Mouse (Mus musculus) CH12.LX (cell line): ENCODE data around the gene Sox11. TPM values are rescaled to one million over a fixed set of nuclear protein-coding genes. Genes with fewer than 3 reads are reported as not detected.

Source experiments
- DNase-seq: peaks from one replicate; pipeline ENCODE4 v3.0.0-alpha.2; 2013; ENCODE audit errors: extremely low read depth
- H3K27ac ChIP-seq: 2 replicates; pipeline ENCODE4 v1.5.1; 2012; ENCODE audit warnings: low read depth, mild to moderate bottlenecking, control low read depth, moderate library complexity; ENCODE audit not compliant: insufficient read depth
- H3K27me3 ChIP-seq: replicated peaks from 2 replicates; pipeline ENCODE3; 2012; ENCODE audit warnings: inconsistent platforms
- H3K36me3 ChIP-seq, 2 experiments: replicated peaks in 1 of 2; 2 replicates each; pipeline versions ENCODE3 to v1.6.1; 2012; ENCODE audit warnings: inconsistent platforms in 1 of 2, low read length in 1 of 2, mild to moderate bottlenecking in 1 of 2, mixed read lengths in 1 of 2, moderate library complexity in 1 of 2; ENCODE audit not compliant: control insufficient read depth in 1 of 2, insufficient read depth in 1 of 2
- H3K4me1 ChIP-seq, 2 experiments: 2 replicates each; pipeline ENCODE4 v1.6.1; 2012; ENCODE audit warnings: inconsistent platforms in 1 of 2, moderate library complexity in 1 of 2; ENCODE audit not compliant: insufficient read depth in 2 of 2, control insufficient read depth in 1 of 2
- H3K4me2 ChIP-seq: 2 replicates; pipeline ENCODE4 v1.6.1; 2012; ENCODE audit warnings: low read depth, mild to moderate bottlenecking, control low read depth; ENCODE audit not compliant: poor library complexity, insufficient read depth, severe bottlenecking
- H3K4me3 ChIP-seq, 3 experiments: fragments of 150-350 bp in 1 of 3; sonication (generic) in 1 of 3; replicated peaks in 1 of 3; 2 replicates each; pipeline versions ENCODE3 to v1.5.1; 2011 to 2012; ENCODE audit warnings: low read depth in 2 of 3, low read length in 2 of 3, mild to moderate bottlenecking in 2 of 3, moderate library complexity in 2 of 3, control low read depth in 1 of 3, improper control_type of control experiment in 1 of 3, inconsistent platforms in 1 of 3, mixed read lengths in 1 of 3; ENCODE audit not compliant: poor library complexity in 1 of 3
- H3K79me2 ChIP-seq: replicated peaks from 2 replicates; pipeline ENCODE4 v1.6.1; 2012; ENCODE audit warnings: mild to moderate bottlenecking, moderate library complexity; ENCODE audit not compliant: control insufficient read depth, poor library complexity, insufficient read depth, severe bottlenecking; ENCODE audit errors: extremely low read depth
- H3K9ac ChIP-seq: 2 replicates; pipeline ENCODE4 v1.6.1; 2012; ENCODE audit warnings: low read depth, mild to moderate bottlenecking, control low read depth, moderate library complexity; ENCODE audit not compliant: insufficient read depth
- H3K9me3 ChIP-seq: replicated peaks from 2 replicates; pipeline ENCODE3; 2012; ENCODE audit warnings: low read length, inconsistent platforms, mixed read lengths
- BHLHE40 ChIP-seq: IDR thresholded peaks from 2 replicates; pipeline ENCODE4 v1.6.1; 2011; ENCODE audit warnings: mild to moderate bottlenecking, low read depth, low read length, improper control_type of control experiment
- CHD1 ChIP-seq: IDR thresholded peaks from 2 replicates; pipeline ENCODE4 v1.6.1; 2012; ENCODE audit warnings: low read depth, low read length, improper control_type of control experiment, inconsistent platforms
- E2F4 ChIP-seq: IDR thresholded peaks from 2 replicates; pipeline ENCODE4 v1.6.1; 2011; ENCODE audit warnings: low read depth, low read length, improper control_type of control experiment; ENCODE audit not compliant: insufficient replicate concordance
- ELF1 ChIP-seq: IDR thresholded peaks from 2 replicates; pipeline ENCODE4 v1.6.1; 2014; ENCODE audit warnings: low read depth, mild to moderate bottlenecking, inconsistent platforms, low read length, improper control_type of control experiment
- EP300 ChIP-seq: IDR thresholded peaks from 2 replicates; pipeline ENCODE4 v1.6.1; 2011; ENCODE audit warnings: low read length, improper control_type of control experiment
- ETS1 ChIP-seq: conservative IDR thresholded peaks from 2 replicates; pipeline ENCODE4 v1.6.1; 2012; ENCODE audit warnings: low read depth, mild to moderate bottlenecking, inconsistent platforms, low read length, improper control_type of control experiment, moderate library complexity
- GABPA ChIP-seq: IDR thresholded peaks from 2 replicates; pipeline ENCODE4 v1.6.1; 2012; ENCODE audit warnings: low read depth, low read length, improper control_type of control experiment, inconsistent platforms; ENCODE audit not compliant: insufficient replicate concordance
- HCFC1 ChIP-seq: IDR thresholded peaks from 2 replicates; pipeline ENCODE4 v1.6.1; 2012; ENCODE audit warnings: low read depth, mild to moderate bottlenecking, inconsistent platforms, low read length, improper control_type of control experiment
- JUN ChIP-seq: IDR thresholded peaks from 2 replicates; pipeline ENCODE4 v1.6.1; 2011; ENCODE audit warnings: low read depth, mild to moderate bottlenecking, low read length, improper control_type of control experiment, moderate library complexity; ENCODE audit not compliant: insufficient read depth
- JUND ChIP-seq: conservative IDR thresholded peaks from 2 replicates; pipeline ENCODE4 v1.6.1; 2011; ENCODE audit warnings: low read depth, low read length, improper control_type of control experiment
- MAFK ChIP-seq: IDR thresholded peaks from 2 replicates; pipeline ENCODE4 v1.6.1; 2011; ENCODE audit warnings: low read length, improper control_type of control experiment; ENCODE audit not compliant: insufficient replicate concordance
- MAX ChIP-seq: IDR thresholded peaks from 2 replicates; pipeline ENCODE4 v1.6.1; 2011; ENCODE audit warnings: low read length, improper control_type of control experiment
- MAZ ChIP-seq: IDR thresholded peaks from 2 replicates; pipeline ENCODE4 v1.6.1; 2012; ENCODE audit warnings: low read depth, mild to moderate bottlenecking, inconsistent platforms, low read length, improper control_type of control experiment, moderate library complexity
- MEF2A ChIP-seq: IDR thresholded peaks from 2 replicates; pipeline ENCODE4 v1.6.1; 2014; ENCODE audit warnings: low read depth, mild to moderate bottlenecking, inconsistent platforms, low read length, improper control_type of control experiment, borderline replicate concordance
- MXI1 ChIP-seq: IDR thresholded peaks from 2 replicates; pipeline ENCODE4 v1.6.1; 2011; ENCODE audit warnings: mild to moderate bottlenecking, low read depth, low read length, improper control_type of control experiment
- NELFE ChIP-seq: IDR thresholded peaks from 2 replicates; pipeline ENCODE4 v1.6.1; 2011; ENCODE audit warnings: low read depth, low read length, improper control_type of control experiment
- POLR2A ChIP-seq: IDR thresholded peaks from 2 replicates; pipeline ENCODE4 v1.6.1; 2011; ENCODE audit warnings: low read depth, mild to moderate bottlenecking, improper control_type of control experiment, low read length
- SIN3A ChIP-seq: IDR thresholded peaks from 2 replicates; pipeline ENCODE4 v1.6.1; 2012; ENCODE audit warnings: low read length, improper control_type of control experiment, inconsistent platforms
- SMC3 ChIP-seq: IDR thresholded peaks from 2 replicates; pipeline ENCODE4 v1.6.1; 2011; ENCODE audit warnings: low read depth, low read length, improper control_type of control experiment
- TBP ChIP-seq: conservative IDR thresholded peaks from 2 replicates; pipeline ENCODE4 v1.6.1; 2011; ENCODE audit warnings: low read depth, low read length, improper control_type of control experiment
- TCF12 ChIP-seq: IDR thresholded peaks from 2 replicates; pipeline ENCODE4 v1.6.1; 2014; ENCODE audit warnings: low read depth, mild to moderate bottlenecking, inconsistent platforms, low read length, improper control_type of control experiment
- USF1 ChIP-seq: IDR thresholded peaks from 2 replicates; pipeline ENCODE4 v1.6.1; 2014; ENCODE audit warnings: low read depth, mild to moderate bottlenecking, inconsistent platforms, low read length, improper control_type of control experiment
- ZC3H11A ChIP-seq: IDR thresholded peaks from 2 replicates; pipeline ENCODE4 v1.6.1; 2012; ENCODE audit warnings: low read depth, mild to moderate bottlenecking, inconsistent platforms, low read length, improper control_type of control experiment
- ZMIZ1 ChIP-seq: IDR thresholded peaks from 2 replicates; pipeline ENCODE4 v1.6.1; 2012; ENCODE audit warnings: low read depth, mild to moderate bottlenecking, inconsistent platforms, low read length, improper control_type of control experiment
- dilution Hi-C: fragments of 300-500 bp; cut with MboI; formaldehyde crosslinking; loops from 2 replicates; pipeline ENCODE4 v1.14.3; 2020; ENCODE audit warnings: low sequenced_read_pairs; ENCODE audit not compliant: extremely low pct_unique_long_range_greater_than_20kb, extremely low pct_ligation_motif_present
- in situ Hi-C: fragments of 300-500 bp; cut with MboI; formaldehyde crosslinking; loops from 3 replicates; pipeline ENCODE4 v1.14.3; 2019; ENCODE audit warnings: low sequenced_read_pairs, low pct_ligation_motif_present, low pct_unique_long_range_greater_than_20kb, mixed read lengths
- polyA plus RNA-seq: library from polyadenylated mRNA; unstranded; fragments of >175 nt; gene quantifications from 2 replicates; pipeline ENCODE4 v1.2.1, GENCODE M21; 2012; ENCODE audit warnings: low read depth; ENCODE audit not compliant: insufficient read length
- total RNA-seq, 2 experiments: library from RNA; depleted of rRNA; stranded (reverse); fragments of 300-350 nt in 1 of 2; fragments of >200 nt in 1 of 2; gene quantifications; 2 replicates each; pipeline ENCODE4 v1.2.3; 2012 to 2014

Sox11 gene
- total and polyA plus RNA-seq, 3 experiments: not detected

DNA sequence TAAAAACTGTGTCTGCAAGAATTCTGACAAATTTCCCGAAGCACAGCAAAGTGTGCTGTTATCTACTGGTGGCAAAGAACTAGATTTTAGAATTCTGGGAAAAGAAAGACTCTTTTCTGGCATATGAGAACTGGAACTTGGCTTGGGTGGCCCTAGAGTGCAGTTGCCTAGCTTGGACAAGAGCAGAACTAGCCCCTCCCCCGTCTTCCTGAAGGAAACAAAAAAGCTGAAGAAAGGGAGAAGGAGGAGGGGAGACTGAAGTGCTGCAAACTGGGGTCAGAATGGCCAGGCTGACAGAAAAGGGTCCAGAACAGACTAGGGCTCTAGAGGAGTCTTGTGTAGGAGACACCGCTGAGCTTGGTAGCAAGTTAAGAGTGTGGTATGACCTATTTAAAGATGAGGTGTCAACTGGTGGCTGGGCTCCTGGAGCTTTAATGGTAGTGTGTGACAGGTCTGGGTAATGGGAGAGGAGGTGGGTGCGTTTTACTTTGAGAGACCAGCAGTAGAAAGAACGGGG lies 31.0 kb downstream of the Sox11 start:
- no peaks in the 10 kb centered on the region for H3K27me3 ChIP-seq
- dilution Hi-C loops: no loop called here
- TF ChIP-seq SMC3 (no peak), CHD1 (no peak), NELFE (no peak), ZMIZ1 (no peak), MEF2A (no peak), MAX (no peak)
- TF ChIP-seq, all 38 proteins: peak for 0

DNA sequence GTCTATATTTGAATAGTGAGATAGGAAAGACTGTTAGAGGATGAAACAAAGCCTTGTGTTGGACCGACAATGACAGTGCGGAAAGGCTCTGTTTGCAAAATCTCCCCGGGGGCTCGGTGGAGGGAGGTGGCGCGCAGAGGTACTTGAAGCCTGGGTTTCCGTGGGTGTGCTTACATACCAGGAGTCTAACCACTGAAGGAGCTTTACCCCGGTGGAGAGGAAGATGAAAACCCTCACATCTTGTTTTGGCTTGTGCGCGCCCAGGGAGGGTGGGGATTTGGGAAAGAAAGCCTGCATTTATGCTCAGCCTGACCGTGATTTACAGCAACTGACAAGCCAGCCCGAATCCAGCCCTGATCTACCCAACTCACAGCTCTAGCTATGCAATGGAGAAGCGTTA lies 31.7 kb downstream of the Sox11 start:
- dilution Hi-C loops: no loop called here
- H3K9ac ChIP-seq: no peak overlapping the region
- H3K4me2 ChIP-seq: no peak overlapping the region

More for the DNA sequence above, 31.0 kb downstream of the Sox11 start:
- Histone ChIP-seq H3K4me2 (no peak overlapping the region), H3K79me2 (no peaks in the 10 kb centered on the region), H3K9ac (no peak overlapping the region), H3K36me3 (no peaks in the 10 kb centered on the region), H3K9me3 (peaks cover 78% of the 10 kb centered on the region), H3K4me1 (no peaks in the 10 kb centered on the region), H3K4me3 (no peak overlapping the region), H3K27ac (no peak overlapping the region)
- in situ Hi-C loops: no loop called here
- DNase-seq: no peak

DNA sequence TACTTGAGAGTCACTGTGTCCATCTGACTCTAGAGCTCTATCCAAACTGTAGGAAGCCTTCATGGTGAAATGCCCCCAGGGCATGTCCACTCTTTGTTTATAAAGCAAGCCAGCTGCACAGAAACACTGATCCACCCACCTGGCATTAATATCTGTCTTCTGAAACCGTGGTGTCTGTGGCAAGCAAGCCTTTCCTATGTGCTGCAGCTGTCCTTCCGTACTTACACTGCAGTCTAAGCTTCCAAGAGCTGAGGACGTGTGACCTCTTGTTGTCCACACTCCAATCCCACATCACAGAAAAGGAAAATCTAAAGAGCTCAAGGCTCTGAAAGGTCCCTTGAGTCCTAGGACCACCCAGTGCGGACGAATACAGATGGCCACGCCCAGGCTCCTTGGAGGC lies 32.4 kb downstream of the Sox11 start:
- TF ChIP-seq TBP (no peak), TCF12 (no peak), GABPA (no peak), HCFC1 (no peak), SMC3 (no peak), ELF1 (no peak), MAX (no peak), POLR2A (no peak), BHLHE40 (no peak)
- Histone ChIP-seq H3K79me2 (no peaks in the 10 kb centered on the region), H3K36me3 (no peaks in the 10 kb centered on the region), H3K4me3 (no peak overlapping the region), H3K9ac (no peak overlapping the region), H3K27me3 (no peaks in the 10 kb centered on the region), H3K4me1 (no peaks in the 10 kb centered on the region), H3K4me2 (no peak overlapping the region), H3K9me3 (peaks cover 81% of the 10 kb centered on the region), H3K27ac (no peak overlapping the region)
- in situ Hi-C loops (no loop called here), dilution Hi-C loops (no loop called here)
- DNase-seq: no peak

More for the DNA sequence above, 31.7 kb downstream of the Sox11 start:
- no peak for DNase-seq
- peaks cover 78% of the 10 kb centered on the region for H3K9me3 ChIP-seq
- no peaks in the 10 kb centered on the region for H3K36me3 ChIP-seq
- H3K79me2 ChIP-seq: no peaks in the 10 kb centered on the region
- in situ Hi-C loops: no loop called here
- TF ChIP-seq ZC3H11A (no peak), SIN3A (no peak), SMC3 (no peak), ZMIZ1 (no peak), MAZ (no peak), NELFE (no peak), JUN (no peak), E2F4 (no peak), ETS1 (no peak), EP300 (no peak), MAFK (no peak), USF1 (no peak), TCF12 (no peak), MXI1 (no peak), HCFC1 (no peak), JUND (no peak)
- H3K27me3 ChIP-seq: no peaks in the 10 kb centered on the region
- no peak overlapping the region for H3K4me3 ChIP-seq
- no peaks in the 10 kb centered on the region for H3K4me1 ChIP-seq
- no peak overlapping the region for H3K27ac ChIP-seq
